Mouse (Mus musculus) kidney, postnatal 0 days (tissue): ENCODE measurements at regions not wholly inside any gene's neighbourhood (a gene's known extent, or its start where the extent isn't known, plus 50 kb on each side); places are given as distances from the start of the nearest gene placed in this dataset.

Experiments
- ATAC-seq: fragments of 200-750 bp; cut with Nextera tagmentation; replicated peaks from 2 replicates; pipeline ENCODE4 v1.8.0; 2017; ENCODE audit warnings: low read depth, moderate number of reproducible peaks, moderate TSS enrichment, moderate library complexity; ENCODE audit not compliant: low FRiP score
- DNase-seq: peaks from one replicate; pipeline ENCODE4 v3.0.0-alpha.2; 2016; ENCODE audit warnings: low spot score
- H3K27ac ChIP-seq: fragments of 300-500 bp; sonication (generic); 2 replicates; pipeline ENCODE4 v1.5.1; 2014; ENCODE audit warnings: mild to moderate bottlenecking
- H3K27me3 ChIP-seq: fragments of 300-500 bp; sonication (generic); 2 replicates; pipeline ENCODE4 v1.6.1; 2014; ENCODE audit warnings: low read length, mixed read lengths; ENCODE audit not compliant: insufficient read depth
- H3K36me3 ChIP-seq: fragments of 300-500 bp; sonication (generic); 2 replicates; pipeline ENCODE4 v1.6.1; 2014; ENCODE audit warnings: low read length, mixed read lengths; ENCODE audit not compliant: insufficient read depth
- H3K4me1 ChIP-seq: fragments of 300-500 bp; sonication (generic); replicated peaks from 2 replicates; pipeline ENCODE4 v1.6.1; 2014; ENCODE audit warnings: antibody characterized with exemption, low read length, mixed read lengths; ENCODE audit not compliant: insufficient read depth
- H3K4me2 ChIP-seq: fragments of 300-500 bp; sonication (generic); 2 replicates; pipeline ENCODE4 v1.6.1; 2014; ENCODE audit warnings: mild to moderate bottlenecking, low read length, moderate library complexity, mixed read lengths
- H3K4me3 ChIP-seq: fragments of 300-500 bp; sonication (generic); replicated peaks from 2 replicates; pipeline ENCODE4 v1.5.1; 2014; ENCODE audit warnings: low read depth, low read length
- H3K9ac ChIP-seq: fragments of 300-500 bp; sonication (generic); 2 replicates; pipeline ENCODE4 v1.6.1; 2014; ENCODE audit warnings: low read depth, low read length
- H3K9me3 ChIP-seq: fragments of 300-500 bp; sonication (generic); replicated peaks from 2 replicates; pipeline ENCODE4 v1.6.1; 2016; ENCODE audit warnings: low read length, inconsistent platforms, mixed read lengths
- CTCF ChIP-seq: IDR thresholded peaks from 2 replicates; pipeline ENCODE4 v1.5.1; 2016; ENCODE audit warnings: antibody characterized with exemption, low read depth, mild to moderate bottlenecking, moderate library complexity
- WGBS: fragments of 180-500 bp; shearing (Covaris S2); extraction: QIAGEN DNeasy Blood & Tissue Kit; methylation state at CpG from one replicate; pipeline ENCODE4 v1.1.7; 2014; 5-methylcytosine and 5-hydroxymethylcytosine counted together

GRCm38 (mm10) chr4:137200426-137200825 is 76.9 kb upstream of the Wnt4 start:
- H3K27ac ChIP-seq, result no peak overlapping the region

DNA sequence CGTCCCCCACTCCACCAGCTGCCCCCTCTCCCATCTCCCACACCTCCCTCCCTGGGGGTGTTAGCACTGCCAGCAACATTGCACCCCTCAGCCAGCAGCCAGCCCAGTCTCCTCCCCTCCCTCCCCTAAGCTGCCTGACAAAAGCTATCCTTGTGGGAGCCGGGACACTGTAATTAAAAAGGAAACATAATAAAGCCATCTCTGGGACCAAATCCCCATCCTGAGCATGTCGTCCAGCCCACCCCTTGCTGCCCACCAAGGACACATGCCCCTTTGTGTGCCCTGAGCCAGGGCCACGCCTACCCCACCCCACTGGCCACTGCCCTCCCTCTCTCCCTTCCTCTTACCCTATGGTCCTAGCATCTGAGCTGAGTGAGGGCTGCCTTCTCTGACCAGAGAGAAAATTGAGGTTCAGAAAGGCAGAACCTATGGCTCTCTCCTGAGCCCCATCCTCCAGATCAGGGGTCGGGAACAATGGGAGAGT is 80.8 kb upstream of the Wnt4 start:
- no peak for ATAC-seq
- H3K27me3 ChIP-seq, result no peaks in the 10 kb centered on the region
- no peak for TF ChIP-seq CTCF
- H3K9ac ChIP-seq, result no peak overlapping the region
- DNase-seq, result no peak
- WGBS, result 36% methylated on average over 5 of the region's 5 CpGs
- H3K4me3 ChIP-seq, result no peak overlapping the region
- no peak overlapping the region for H3K4me2 ChIP-seq
- no peak overlapping the region for H3K27ac ChIP-seq
- H3K36me3 ChIP-seq, result no peaks in the 10 kb centered on the region
- H3K9me3 ChIP-seq, result no peaks in the 10 kb centered on the region
- no peaks in the 10 kb centered on the region for H3K4me1 ChIP-seq

More at GRCm38 (mm10) chr4:137200426-137200825, 76.9 kb upstream of the Wnt4 start:
- H3K4me1 ChIP-seq, result no peaks in the 10 kb centered on the region
- DNase-seq (no peak), ATAC-seq (no peak)
- no peaks in the 10 kb centered on the region for H3K27me3 ChIP-seq
- H3K9ac ChIP-seq, result no peak overlapping the region
- 59% methylated on average over 9 of the region's 9 CpGs for WGBS
- H3K4me3 ChIP-seq, result no peak overlapping the region
- no peaks in the 10 kb centered on the region for H3K9me3 ChIP-seq
- H3K4me2 ChIP-seq, result no peak overlapping the region
- TF ChIP-seq CTCF, result no peak
- no peaks in the 10 kb centered on the region for H3K36me3 ChIP-seq

DNA sequence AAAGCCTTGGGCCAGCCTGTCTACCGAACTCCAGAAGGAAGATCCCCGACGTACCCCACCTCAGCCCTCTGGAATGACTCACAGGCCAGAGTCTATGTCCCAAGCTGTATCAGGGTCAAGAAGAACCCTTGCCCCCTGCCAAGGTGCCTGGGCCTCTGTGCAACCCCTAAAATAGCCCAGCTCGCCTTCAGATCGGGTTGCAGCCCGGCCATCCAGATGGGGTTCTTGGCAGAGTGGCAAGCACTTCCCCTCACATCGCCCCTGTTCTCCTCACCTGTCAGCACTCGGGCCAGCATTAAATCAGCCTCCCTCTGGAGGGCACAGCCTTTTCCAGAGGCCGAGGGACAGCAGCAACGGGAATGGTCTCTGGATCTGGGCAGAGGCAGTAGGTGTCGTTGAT is 83.2 kb upstream of the Wnt4 start:
- 60% methylated on average over 11 of the region's 11 CpGs for WGBS
- H3K36me3 ChIP-seq, result no peaks in the 10 kb centered on the region
- H3K9me3 ChIP-seq, result no peaks in the 10 kb centered on the region
- H3K4me1 ChIP-seq, result no peaks in the 10 kb centered on the region
- no peak overlapping the region for H3K9ac ChIP-seq
- ATAC-seq (no peak), DNase-seq (no peak)
- no peak overlapping the region for H3K4me2 ChIP-seq
- no peaks in the 10 kb centered on the region for H3K27me3 ChIP-seq
- no peak overlapping the region for H3K4me3 ChIP-seq
- H3K27ac ChIP-seq, result no peak overlapping the region
- no peak for TF ChIP-seq CTCF

DNA sequence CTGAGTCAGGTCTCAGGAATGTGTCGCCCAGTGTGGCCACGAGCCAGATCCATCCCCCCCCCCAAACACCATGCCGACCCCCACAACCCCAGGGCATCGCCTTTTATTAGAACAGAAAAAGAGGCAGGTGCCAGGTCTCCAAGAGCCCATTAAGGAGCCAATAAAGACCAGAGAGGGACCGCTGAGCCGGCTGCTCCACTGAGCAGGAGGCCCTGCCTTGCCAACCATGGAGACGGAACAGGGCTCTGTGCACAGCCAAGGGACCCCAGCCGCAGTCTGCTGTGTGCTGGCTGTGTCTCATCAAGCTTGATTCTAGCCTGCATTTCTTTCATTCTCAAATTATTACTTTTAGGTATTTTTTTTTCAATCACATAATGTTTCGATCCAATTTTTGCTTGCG is 86.7 kb upstream of the Wnt4 start:
- no peak overlapping the region for H3K4me2 ChIP-seq
- H3K4me3 ChIP-seq, result no peak overlapping the region
- no peak for ATAC-seq
- no peaks in the 10 kb centered on the region for H3K4me1 ChIP-seq
- TF ChIP-seq CTCF, result no peak
- no peaks in the 10 kb centered on the region for H3K27me3 ChIP-seq
- H3K27ac ChIP-seq, result no peak overlapping the region
- WGBS, result 46% methylated on average over 10 of the region's 10 CpGs
- no peak overlapping the region for H3K9ac ChIP-seq
- no peak for DNase-seq
- H3K9me3 ChIP-seq, result no peaks in the 10 kb centered on the region
- H3K36me3 ChIP-seq, result no peaks in the 10 kb centered on the region

- Histone ChIP-seq H3K27ac (no peak overlapping the region), H3K27me3 (no peaks in the 10 kb centered on the region), H3K4me1 (no peaks in the 10 kb centered on the region), H3K36me3 (no peaks in the 10 kb centered on the region), H3K9ac (no peak overlapping the region), H3K9me3 (no peaks in the 10 kb centered on the region), H3K4me3 (no peak overlapping the region), H3K4me2 (no peak overlapping the region)
- DNase-seq, result no peak
- TF ChIP-seq CTCF, result no peak
- no peak for ATAC-seq
- 91% methylated on average over 4 of the region's 4 CpGs for WGBS
Measured at GRCm38 (mm10) chr4:137189801-137190200, 87.5 kb upstream of the Wnt4 start.

DNA sequence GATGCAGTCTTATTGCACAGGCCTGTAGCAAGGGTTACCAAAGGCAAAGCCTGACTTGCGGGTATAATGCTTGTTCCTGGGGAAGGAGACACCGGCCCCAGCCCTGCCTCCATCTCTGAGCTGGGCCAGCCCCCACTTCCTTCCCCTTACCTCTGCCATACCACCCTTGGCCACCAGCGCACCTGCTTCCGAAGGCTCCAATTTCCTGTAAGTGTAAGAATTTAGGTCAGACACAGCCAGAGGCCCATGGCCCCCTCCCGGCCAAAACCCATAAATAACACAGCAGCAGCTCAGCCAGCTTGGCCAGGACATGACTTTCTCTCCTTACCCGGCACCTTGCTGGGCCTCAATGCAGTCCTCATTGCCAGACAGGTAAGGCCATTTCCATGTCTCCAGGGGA is 88.2 kb upstream of the Wnt4 start:
- peak; percentile 52 for TF ChIP-seq CTCF
- ATAC-seq, result no peak
- WGBS, result 26% methylated on average over 6 of the region's 6 CpGs

DNA sequence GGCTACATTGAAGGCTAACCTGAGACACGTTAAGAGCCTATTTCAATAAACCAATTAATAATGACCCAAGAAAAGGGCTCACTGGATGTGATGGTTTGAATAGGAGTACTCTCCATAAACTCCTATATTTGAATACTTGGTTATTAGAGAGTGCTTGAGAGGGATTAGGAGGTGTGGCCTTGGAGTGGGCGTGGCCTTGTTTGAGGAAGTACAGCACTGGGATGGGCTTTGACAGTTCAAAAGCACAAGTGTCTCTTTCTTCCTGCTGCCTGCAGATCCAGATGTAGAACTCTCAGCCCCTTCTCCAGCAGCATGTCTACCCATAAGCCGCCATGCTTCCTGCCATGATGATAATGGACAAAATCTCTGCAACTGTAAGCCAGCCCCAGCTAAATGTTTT is 89.7 kb upstream of the Wnt4 start:
- H3K27ac ChIP-seq, result no peak overlapping the region
- DNase-seq, result no peak
- H3K9me3 ChIP-seq, result no peaks in the 10 kb centered on the region
- H3K4me3 ChIP-seq, result no peak overlapping the region
- no peak overlapping the region for H3K9ac ChIP-seq
- no peak for TF ChIP-seq CTCF
- no peak for ATAC-seq
- H3K4me1 ChIP-seq, result peaks cover 14% of the 10 kb centered on the region
- no peaks in the 10 kb centered on the region for H3K27me3 ChIP-seq
- H3K36me3 ChIP-seq, result no peaks in the 10 kb centered on the region
- H3K4me2 ChIP-seq, result no peak overlapping the region
- WGBS, result 72% methylated on average over 3 of the region's 3 CpGs

More for the DNA sequence above, 88.2 kb upstream of the Wnt4 start:
- Histone ChIP-seq H3K4me1 (peaks cover 6% of the 10 kb centered on the region), H3K27ac (no peak overlapping the region), H3K4me2 (no peak overlapping the region), H3K9me3 (no peaks in the 10 kb centered on the region), H3K9ac (no peak overlapping the region), H3K27me3 (no peaks in the 10 kb centered on the region), H3K36me3 (no peaks in the 10 kb centered on the region), H3K4me3 (no peak overlapping the region)
- DNase-seq, result peak; percentile 54
